Mouse (Mus musculus) layer of hippocampus, adult 2 months (tissue): ENCODE measurements around the gene Lgr5. TPM values are rescaled to one million over a fixed set of nuclear protein-coding genes. Genes with fewer than 3 reads are reported as not detected.

Experiments
- DNase-seq, 2 experiments: peaks; one replicate each; pipeline ENCODE4 v3.0.0; 2022; ENCODE audit warnings: low spot score in 2 of 2
- H3K27ac ChIP-seq: fragments of 200-600 bp; 2 replicates; pipeline ENCODE4 v1.8.1; 2022
- H3K4me3 ChIP-seq: fragments of 200-600 bp; 2 replicates; pipeline ENCODE4 v1.8.1; 2022; ENCODE audit warnings: mild to moderate bottlenecking
- CTCF ChIP-seq: fragments of 200-600 bp; conservative IDR thresholded peaks from 2 replicates; pipeline ENCODE4 v1.8.1; 2022; ENCODE audit warnings: antibody characterized with exemption, mild to moderate bottlenecking, moderate library complexity
- total RNA-seq, 2 experiments: library from RNA; stranded (reverse); gene quantifications; 2 replicates each; pipeline ENCODE4 v1.2.3; 2021

Lgr5 gene
- total RNA-seq, 2 experiments from 2014 or later: 1.4 to 2.3 TPM

DNA sequence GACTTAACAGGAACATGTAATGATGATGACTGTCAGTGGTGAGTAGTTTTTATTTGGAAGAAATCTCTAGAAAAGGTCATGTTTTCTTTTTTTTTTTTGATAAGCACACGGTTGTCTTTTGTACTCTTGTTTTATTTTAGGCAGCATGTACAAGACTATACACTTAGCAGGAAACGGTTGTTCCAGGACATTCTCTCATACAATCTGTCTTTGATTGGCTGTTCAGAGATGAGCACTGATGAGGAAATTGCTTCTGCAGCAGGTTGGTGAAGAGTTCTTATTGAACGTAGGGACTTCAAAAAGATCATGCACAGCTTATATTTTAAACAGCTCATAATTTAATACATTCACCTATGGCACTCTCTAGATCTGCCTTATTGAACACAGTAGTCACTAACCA, 173.5 kb downstream of the Lgr5 start:
- H3K27ac ChIP-seq: no peak overlapping the region
- no peak for DNase-seq
- no peak overlapping the region for H3K4me3 ChIP-seq
- TF ChIP-seq CTCF: no peak

DNA sequence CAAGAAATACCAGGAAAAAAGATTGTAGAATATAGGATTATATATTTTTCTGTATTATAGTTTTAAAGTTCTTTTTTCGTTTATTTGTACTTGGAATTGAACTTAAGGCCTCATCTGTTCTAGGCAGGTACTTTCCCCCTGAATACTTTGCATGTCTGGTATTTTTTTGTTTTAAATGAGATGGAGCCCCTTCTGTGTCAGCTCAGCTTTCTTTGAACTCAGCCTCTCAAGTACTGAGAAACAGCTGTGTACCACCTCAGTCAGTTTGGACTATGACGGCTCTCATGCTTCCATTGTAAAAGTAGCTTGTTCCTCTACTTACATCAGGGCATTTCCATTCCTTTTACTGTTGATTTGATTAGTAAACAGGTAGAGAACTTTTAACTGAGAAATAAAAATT, 174.1 kb downstream of the Lgr5 start:
- no peak overlapping the region for H3K27ac ChIP-seq
- no peak for DNase-seq
- H3K4me3 ChIP-seq: no peak overlapping the region
- no peak for TF ChIP-seq CTCF

DNA sequence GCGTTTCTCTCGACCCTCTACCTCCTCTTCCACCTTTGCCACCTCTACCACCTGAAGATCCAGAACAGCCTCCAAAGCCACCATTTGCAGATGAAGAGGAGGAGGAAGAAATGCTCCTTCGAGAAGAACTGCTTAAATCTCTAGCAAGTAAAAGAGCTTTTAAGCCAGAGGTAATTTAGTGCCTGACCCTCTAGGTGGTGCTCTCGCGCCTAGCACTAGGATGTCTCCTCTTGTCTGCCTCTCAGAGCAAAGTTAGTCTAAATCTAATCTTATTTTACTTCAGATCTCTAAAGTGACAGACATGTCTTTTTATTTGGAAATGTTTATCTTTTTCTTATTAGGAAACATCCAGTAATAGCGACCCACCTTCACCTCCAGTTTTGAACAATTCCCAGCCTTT, 181.2 kb downstream of the Lgr5 start:
- no peak overlapping the region for H3K4me3 ChIP-seq
- TF ChIP-seq CTCF: peak; percentile 89

More for the DNA sequence above, 181.2 kb downstream of the Lgr5 start:
- DNase-seq: peak; percentile 27 to 71
- H3K27ac ChIP-seq: no peak overlapping the region

Other genes with a start within 250 kb of the Lgr5 start
- 10 to 100 TPM; 42.0 to 42.7 TPM for gene Tmem19, start 225.3 kb downstream of the Lgr5 start, total RNA-seq
- gene Thap2, start 203.3 kb downstream of the Lgr5 start, total RNA-seq: 10 to 100 TPM; 15.3 to 15.5 TPM
- 10 to 100 TPM; 51.9 to 54.9 TPM for gene Zfc3h1, start 202.8 kb downstream of the Lgr5 start, total RNA-seq
- under 1 TPM in 1 of 2 experiments, not detected in 1; 0.61 TPM for gene A930009A15Rik, start 17.8 kb downstream of the Lgr5 start, total RNA-seq
- gene Tspan8, start 229.1 kb upstream of the Lgr5 start, total RNA-seq: under 1 TPM in 1 of 2 experiments, not detected in 1; 0.26 TPM